Mouse (Mus musculus): ENCODE data around the gene Inpp5d.

The Inpp5d gene

DNA sequence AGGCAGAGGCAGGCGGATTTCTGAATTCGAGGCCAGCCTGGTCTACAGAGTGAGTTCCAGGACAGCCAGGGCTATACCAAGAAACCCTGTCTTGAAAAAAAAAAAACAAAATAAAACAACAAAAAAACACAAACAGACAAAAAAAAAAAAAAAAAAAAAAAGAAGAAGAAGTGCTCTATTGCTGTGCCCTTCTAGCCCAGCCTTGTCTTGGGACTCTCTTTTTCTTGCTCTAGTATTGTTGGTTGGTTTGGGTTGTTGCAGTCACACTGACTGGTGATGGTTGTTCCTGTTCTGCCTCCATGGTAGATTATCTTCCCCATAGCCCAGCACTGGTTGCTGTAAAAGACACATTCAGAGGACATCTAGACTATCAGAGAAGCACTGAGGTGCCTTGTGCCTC is 149.2 kb downstream of the Inpp5d start:
- in situ Hi-C loops (cut with MboI, MseI): no loop called here

All from T-helper 1 cell (primary cell).